Mouse (Mus musculus) left cerebral cortex, postnatal 25 days (tissue): ENCODE data around the gene Dpf2. TPM values are rescaled to one million over a fixed set of nuclear protein-coding genes. Genes with fewer than 3 reads are reported as not detected.

Source experiments
- DNase-seq, 2 experiments: peaks; one replicate each; pipeline ENCODE4 v3.0.0; 2022; ENCODE audit warnings: low spot score in 2 of 2, mixed read lengths in 1 of 2
- intact Hi-C: fragments of 180-260 bp; cut with DNase I; formaldehyde crosslinking; loops from one replicate; pipeline ENCODE4 v1.15.1; 2025
- total RNA-seq, 2 experiments: library from RNA; stranded (reverse); gene quantifications; 2 replicates each; pipeline ENCODE4 v1.2.3; 2021

The Dpf2 gene
- 10 to 100 TPM; 84.1 to 96.1 TPM for total RNA-seq

DNA sequence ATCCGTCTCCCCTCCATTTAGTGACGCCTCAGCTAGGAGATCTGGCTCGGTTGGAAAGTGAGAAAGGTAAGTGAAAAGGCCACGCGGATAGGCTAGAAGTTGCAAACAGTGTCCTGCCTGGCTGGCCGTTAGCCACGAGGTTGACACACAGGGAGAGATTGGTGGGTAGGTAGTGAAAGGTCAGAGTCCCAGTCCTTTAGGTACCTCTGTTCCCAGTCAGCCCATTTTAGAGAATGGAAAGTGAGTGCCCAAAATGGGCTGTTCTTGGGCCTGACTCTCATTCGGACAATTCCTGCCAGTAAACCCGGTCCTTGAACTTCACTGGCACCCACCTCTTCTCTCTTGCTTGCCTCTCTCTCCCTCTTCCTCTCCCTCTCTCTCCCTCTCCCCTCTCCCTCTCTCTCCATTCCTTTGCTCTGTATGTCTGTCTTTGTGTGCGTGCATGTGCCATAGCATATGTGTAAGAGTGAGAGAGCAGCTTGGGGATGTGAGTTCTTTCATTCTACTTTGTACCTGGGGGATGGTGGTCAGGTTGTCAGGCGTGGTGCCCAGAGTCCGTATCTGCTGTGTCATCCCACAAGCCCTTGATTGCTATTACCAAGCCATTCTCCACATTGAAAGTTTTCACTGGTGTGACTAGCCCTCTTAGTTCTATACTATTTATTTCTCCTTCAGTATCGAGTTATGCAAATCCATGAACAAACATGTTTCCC, at the start of gene Dpf2:
TSS of gene Dpf2 (minus strand) at position 4 of the 713 bp plus-strand sequence.
- intact Hi-C loops, result no loop called here
- DNase-seq, result no peak

DNA sequence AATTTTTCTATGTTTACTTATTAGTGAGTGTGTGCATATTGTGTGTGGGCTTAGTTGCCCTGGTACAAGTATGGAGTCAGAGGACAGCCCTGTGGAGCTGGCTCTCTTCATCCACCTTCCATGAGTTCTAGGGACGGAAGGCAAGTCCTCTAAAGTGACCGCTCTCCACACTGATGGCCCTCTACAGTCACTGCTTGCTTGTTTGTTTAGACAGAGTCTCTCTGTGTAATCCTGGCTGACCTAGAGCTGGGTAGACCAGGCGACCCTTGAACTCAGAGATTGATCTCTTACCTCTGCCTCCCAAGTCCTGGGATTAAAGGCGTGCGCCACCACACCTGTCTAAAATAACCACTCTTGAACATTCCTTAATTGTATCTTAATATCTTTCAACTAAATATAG, 44.6 kb upstream of the Dpf2 start:
- intact Hi-C loops, result loop anchor here (5.0 kb wide), 1 partner anchor 170 kb away; no protein-coding TSS in a partner anchor
- DNase-seq, result no peak

DNA sequence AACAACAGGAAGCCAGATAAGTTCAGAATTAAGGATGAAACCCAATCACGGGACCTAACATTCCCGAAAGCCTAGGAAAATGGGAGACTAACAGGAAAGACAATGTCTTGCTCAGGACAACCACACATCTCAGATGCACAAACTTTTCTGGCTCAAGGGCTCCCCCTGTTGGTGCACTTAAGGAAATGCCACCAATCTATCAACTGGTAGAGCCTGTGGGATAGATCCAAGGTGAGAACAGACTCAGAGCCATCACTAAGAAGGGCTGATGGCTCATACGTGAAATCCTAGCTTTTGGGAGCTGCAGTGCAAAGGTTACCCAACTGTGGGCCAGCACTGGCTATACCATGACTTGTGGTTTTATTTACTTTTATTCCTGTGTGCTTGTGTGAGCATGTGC, 43.9 kb upstream of the Dpf2 start:
- intact Hi-C loops, result loop anchor here (1.0 to 5.0 kb wide), 2 partner anchors 32 to 169 kb away; partner anchors contain the start of gene Cdc42ep2
- peak; percentile 65 to 79 for DNase-seq

DNA sequence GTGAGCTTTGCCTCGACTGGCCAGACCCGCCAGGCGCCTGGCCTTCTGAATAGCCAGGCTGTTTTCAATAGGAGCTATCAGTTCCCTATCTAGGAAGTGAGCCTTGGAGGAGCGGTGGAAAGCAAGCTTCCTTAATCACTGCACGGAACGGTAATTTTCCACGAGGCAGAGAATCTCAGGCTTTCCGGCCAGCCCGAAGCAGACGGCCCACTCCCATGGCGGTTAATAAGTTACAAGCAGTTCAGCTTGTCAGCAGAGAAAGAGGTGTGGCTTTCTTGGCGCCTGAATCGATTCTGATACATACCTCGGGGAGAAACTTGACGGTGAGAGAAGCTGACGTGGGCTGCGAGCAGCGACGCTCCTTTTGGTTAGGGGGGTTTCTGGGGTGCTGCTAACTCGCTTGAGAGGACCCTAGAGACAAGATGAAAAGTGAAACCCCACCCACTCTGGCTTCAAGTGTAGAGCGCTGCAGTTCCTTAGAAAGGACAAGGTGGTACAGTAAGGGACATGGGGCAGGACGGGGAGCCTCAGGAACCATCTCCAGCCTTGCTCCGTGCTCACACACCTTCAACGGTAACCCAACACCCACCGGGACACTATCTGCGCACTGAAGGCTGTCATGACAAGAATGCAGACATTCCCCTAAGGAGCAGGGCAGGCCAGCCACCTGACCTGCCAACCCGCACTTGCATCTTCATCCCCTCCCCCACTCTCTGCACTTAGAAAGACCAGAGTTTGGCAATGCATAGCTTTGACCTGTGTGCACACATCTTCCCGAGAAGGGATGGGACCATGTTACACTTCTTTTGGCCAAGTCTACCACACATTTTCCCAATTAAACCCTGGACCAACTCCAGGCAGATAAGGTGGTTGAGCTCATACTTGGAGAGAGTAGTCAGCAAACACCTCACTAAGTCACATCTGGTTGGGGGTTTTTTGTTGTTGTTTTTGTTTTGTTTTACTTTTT, 43.2 kb upstream of the Dpf2 start:
- intact Hi-C loops, result loop anchor here (1.0 to 5.0 kb wide), 2 partner anchors 32 to 169 kb away; partner anchors contain the start of gene Cdc42ep2

DNA sequence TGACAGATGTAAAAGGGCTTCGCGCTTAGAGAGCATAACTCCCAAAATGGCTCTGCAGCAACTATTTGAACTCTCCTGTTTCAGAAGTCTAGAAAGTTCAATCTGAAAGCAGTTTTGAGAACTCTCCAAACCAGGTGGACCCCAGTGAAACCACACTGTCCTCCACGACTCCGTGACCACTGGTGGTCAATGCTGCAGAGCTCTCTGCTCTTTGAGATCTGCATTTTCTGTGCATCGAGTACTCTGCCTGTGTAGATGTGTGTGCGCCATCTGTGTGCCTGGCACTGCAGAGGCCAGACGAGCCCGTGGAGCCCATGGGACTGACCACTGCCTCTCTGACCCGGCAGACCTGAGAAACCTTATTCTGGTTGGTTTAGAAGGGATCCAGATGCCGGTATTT, 42.1 kb upstream of the Dpf2 start:
- DNase-seq, result no peak
- intact Hi-C loops, result loop anchor here (5.0 kb wide), 1 partner anchor 168 kb away; no protein-coding TSS in a partner anchor

More for the DNA sequence above, 43.2 kb upstream of the Dpf2 start:
- DNase-seq, result no peak

DNA sequence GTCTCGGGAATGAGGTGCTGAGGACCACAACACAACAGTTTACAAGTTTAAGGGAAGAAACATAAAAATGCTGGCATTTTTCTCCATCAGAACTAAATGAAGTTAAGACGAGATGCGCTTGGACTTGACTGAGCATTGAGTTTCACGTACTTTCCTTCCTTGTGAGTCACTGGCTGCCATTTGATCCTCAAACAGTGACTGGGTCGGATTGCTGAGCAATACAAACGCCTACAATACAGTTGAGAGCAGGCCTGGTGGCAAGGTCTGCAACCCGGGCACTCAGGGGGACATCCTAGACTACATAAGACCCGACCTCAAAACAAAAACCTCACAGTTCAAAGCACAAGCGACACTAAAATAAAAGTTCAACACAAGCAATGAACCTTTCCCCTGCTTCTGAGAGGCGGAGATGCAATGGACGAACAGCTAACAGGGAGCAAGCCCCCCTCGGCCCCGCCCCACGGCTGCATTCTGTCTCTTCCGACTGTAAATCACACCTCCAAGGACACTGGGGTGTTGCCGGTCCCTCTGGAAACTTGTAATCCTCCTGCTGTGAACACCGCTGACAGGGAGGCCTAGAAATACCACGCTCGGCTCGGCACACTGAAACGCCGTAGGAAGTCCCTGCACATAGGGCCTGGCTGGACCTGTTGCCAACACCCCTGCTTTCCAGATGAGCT, 41.4 kb upstream of the Dpf2 start:
- no peak for DNase-seq
- intact Hi-C loops, result no loop called here

DNA sequence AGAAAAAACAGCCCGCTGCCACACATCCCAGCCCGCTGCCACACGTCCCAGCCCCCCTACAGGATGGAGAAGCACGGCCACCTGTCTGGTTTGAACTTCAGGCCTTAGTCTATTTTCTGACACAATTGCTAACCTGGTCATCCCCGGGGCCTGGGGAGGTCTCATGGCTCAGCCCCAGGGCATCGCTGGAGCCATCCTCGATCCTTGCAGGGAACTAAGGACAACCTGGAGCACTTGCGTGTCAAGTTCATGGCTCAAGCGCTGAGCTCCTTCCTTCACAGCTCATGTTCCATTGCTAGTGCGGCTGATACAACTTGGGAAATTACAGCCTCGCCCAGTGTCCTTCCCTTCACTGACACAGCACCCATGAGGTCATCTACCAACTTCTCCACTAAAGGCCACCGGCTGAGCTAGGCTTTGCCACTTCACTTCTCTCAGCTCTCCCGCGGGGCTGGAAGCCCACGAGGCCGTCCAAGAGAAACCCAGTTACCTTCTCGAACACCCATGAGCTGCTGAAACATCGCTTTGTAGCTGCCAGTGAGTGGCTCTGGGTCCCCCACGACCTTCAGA, 40.5 kb upstream of the Dpf2 start:
- intact Hi-C loops, result no loop called here
- DNase-seq, result no peak

DNA sequence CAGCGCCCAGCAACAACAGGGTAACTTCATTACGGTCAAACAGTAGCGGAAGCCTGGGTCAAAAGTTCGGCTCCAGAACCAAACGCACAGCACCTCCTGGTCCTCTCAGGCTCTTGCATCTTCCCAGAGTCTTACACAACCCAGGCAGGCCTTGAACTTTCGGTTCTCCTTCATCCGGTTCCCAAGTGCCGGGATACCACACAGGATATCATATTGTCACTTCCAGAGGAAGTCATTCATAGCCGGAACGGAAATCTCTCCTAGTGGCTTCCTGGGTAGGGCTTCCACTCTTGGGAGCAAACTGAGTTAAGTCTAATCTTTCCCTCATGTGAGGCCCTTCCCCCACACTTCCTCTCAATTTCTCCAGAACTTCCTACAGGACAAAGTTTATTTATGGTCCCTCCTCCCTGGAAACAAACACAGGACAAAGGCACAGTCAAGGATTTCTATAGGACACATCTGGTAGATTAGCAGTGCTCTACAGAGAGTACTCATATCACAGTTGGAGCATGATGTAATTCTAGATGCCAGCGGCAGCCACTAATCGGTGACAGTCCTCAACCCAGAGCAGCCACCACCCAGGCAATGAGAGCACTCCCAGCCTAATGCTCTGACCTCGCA, 39.4 kb upstream of the Dpf2 start:
- intact Hi-C loops, result no loop called here
- DNase-seq, result no peak

DNA sequence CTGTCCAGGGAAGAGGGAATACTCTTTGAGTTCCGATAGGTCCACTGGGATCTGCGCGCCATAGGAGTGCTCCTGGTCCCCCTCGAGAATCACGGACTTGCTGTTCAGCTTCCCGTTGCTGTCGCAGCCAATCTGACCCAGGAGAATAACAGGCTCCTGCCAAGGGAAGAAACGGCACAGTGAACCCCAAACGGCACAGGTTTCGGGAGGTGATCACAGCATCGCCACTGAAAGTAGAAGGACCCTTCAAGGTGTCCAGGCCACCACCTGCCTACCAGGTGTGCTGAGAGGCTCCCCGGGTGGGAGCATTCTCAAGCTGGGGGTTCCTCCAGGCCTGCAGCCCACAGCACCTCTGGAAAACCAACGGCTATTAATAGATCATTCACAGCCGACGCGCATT, 38.8 kb upstream of the Dpf2 start:
- intact Hi-C loops, result no loop called here
- DNase-seq, result no peak

DNA sequence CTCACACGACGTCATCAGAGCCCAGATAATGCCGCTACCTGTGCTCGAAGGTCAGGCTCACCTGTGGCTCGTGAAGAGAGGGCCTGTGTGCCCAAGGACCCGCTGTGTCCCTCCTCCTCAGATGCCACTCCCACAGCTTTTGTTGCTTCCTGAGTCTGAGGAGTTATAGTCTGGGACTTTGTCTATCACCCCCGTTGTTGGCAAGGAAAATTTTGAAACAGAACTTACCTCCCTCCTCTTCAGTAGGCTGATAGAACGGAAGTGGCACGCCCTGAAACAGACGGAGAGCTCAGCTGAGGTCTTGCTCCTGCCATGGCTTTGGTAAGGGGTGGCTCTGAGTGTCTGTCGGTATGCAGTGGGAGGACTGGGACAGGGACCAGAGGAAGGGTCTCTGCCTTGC, 37.4 kb upstream of the Dpf2 start:
- DNase-seq, result no peak
- intact Hi-C loops, result no loop called here

DNA sequence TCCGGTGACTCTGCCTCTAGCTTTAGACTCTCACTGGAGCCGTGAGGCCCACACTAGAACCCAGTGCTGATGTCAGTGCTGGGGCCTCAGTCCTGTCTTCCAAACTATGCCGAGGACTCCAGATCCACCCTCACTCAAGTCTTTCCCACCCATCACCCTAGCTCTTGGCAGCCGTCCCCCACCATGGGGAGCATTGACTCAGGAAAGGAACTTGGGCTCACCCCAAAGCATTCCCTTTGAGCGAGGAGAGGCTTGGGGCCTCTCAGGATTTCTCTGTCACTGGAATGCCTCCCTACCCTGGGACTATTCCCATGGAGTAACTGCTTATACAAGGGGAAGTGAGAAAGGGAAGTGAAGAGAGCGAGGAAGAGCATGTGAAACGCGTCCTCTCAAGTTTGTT, 33.1 kb upstream of the Dpf2 start:
- no peak for DNase-seq

DNA sequence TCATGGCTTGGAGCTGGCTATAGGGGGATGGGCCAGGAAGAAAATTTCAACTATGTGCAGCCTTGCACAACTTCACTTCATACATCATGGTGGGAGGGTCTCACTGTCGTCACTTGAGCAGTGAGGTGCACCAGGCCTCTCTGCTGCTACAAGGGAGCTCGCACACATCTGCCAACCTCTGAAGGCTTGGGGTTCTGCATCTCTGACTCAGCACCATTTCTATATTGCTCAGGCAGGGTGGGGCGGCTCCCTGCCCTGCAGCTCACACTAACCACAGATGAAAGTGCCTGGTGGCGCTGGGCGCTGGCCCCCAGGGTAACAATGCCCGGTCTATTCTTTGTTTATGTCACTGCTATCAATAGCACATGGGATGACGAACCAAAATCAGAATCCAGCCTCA, 32.2 kb upstream of the Dpf2 start:
- peak in 1 of 2 experiments; percentile 30 for DNase-seq
- intact Hi-C loops, result no loop called here

More for the DNA sequence above, 33.1 kb upstream of the Dpf2 start:
- intact Hi-C loops, result no loop called here

DNA sequence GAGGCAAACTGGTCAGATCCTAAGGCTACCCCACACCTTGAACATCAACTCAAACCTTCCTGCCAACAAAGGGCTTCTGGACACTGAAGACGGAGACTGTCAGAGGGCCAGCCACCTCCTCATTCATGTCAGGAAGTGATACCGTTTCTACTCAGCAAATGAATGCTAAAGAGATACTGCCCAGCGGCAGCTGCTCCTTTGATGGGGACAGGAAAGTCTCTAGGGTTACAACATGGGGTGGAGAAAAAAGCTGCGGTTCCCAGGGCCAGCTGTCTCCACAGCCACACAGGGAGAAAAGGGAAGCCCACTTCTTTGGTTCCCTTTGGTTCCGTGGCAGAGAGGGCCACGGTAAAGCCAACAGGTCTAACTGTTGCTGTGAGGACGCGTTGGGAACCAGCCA, 31.3 kb upstream of the Dpf2 start:
- intact Hi-C loops, result no loop called here
- DNase-seq, result no peak

DNA sequence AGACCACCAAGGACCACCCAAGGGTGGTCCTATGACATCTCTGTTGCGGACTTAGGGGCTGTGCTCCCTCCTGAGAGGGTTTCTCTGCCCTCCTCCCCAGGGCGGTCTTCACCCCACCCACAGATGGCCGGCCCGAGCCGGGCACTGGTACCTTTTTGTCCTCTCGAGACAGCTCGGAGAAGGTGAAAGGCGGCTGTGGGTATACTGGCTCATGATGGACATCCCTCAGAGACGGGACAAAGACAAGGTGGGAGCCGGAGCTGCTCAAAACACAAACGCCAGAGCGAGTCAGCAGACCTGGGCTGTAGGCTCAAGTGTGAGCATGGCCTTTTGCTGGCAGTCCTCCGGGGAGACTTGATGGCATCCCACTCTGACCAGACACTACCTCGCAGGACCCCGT, 30.6 kb upstream of the Dpf2 start:
- intact Hi-C loops, result no loop called here
- DNase-seq, result no peak

DNA sequence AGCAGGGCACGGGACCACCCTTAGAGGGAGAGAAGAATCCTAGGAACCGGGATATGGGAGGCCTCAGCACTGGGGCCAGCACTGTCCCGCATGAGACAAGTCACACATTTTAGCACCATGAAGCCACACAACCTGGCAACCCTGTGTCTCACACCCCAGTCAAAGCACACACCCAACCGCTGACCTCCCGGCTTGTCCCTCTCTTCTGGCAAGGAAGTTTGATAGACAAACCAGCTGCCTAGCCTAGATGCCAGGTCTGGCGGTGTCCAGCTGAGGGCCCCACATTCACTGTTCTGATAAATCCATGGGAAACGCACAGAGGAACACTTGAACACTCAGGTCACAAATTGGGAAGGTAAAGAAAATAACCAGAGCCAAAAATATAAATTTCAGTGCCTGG, 29.8 kb upstream of the Dpf2 start:
- intact Hi-C loops, result no loop called here
- no peak for DNase-seq

DNA sequence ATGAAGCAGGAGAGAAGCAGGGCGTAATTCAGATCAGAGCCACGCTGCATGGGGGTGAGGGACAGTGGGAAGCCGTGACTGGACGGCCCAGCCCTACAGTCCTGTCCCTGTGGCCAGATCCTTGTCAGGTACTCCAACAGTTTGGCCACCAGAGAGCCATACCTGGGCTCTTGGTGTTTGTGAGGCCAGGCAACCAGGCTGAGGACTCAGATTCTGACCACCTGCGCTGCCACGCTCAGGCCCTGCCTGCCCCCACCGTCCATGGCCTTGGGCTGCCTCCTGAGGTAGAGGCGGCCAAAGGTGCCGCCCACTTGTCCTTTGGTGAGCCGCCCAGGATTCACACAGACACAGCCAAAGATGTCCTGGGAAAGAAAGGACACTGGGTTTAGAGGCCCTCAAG, 27.8 kb upstream of the Dpf2 start:
- intact Hi-C loops, result no loop called here

DNA sequence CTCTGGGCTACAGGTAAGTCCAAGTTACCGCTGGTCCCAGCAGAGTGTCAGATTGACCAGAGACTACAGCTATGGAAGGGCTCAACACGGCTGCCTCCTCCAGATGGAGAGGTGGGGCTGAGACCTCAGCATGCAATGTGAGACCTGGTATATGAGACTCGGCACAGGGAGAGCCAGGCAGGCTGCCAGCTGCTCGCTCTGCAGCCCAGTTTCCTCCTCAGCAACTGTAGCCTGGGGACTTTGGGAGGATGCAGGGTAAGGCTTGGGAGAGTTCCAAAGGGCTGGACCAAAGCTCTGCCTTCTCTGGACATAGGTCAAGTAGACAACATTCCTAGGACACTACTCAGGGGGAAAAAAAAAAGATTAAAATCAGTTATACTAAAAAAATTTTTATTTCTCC, 27.4 kb upstream of the Dpf2 start:
- intact Hi-C loops, result no loop called here
- DNase-seq, result peak in 1 of 2 experiments; percentile 26

More for the DNA sequence above, 27.8 kb upstream of the Dpf2 start:
- DNase-seq, result no peak

DNA sequence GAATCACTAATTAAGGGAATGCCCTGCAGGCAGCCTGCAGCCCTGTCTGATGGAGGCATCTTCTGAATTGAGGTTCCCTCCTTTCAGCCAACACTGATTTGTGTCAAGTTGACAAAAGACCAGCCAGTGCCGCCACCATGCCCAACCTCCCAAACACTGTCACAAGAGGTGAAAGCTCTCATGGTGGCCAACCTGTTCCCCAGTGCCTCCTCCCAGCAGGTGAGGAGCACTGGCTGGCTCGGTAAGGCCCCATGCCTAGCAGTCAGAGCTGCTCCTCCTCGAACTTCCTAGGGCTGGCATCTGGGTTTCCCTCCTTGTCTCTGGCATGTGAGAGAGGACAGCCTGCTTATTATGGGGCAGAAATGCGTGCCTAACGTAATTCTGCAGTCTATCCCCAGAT, 26.9 kb upstream of the Dpf2 start:
- intact Hi-C loops, result no loop called here
- DNase-seq, result no peak

DNA sequence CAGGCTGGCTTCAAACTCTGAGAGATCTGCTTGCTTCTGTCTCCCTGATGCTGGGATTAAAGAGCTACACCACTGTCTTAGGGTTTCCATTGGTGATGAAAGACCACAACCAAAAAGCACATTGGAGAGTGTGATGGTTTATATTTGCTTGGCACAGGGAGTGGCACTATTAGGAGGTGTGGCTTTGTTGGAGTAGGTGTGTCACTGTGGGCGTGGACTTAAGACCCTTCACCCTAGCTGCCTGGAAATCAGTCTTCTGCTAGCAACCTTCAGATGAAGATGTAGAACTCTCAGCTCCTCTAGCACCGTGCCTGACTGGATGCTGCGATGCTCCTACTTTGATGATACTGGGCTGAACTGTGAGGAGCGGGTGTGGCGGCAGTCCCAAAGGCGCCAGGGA, 25.7 kb upstream of the Dpf2 start:
- intact Hi-C loops, result no loop called here
- DNase-seq, result no peak
